Mouse (Mus musculus): Measurements from ENCODE around the gene Olfr1353. TPM values are rescaled to one million over a fixed set of nuclear protein-coding genes. Genes with fewer than 3 reads are reported as not detected.
"Not testable (repeated sequence)": the region's sequence is repeated elsewhere in the genome, so short reads cannot be mapped to it uniquely, and the experiment has no call there.

Olfr1353 gene
- not detected for total RNA-seq (2021)

GRCm38 (mm10) chr10:78963009-78963408, at the start of gene Olfr1353:
Gene Olfr1353 (plus strand): TSS chr10:78963309.
- DNase-seq (ENCODE audit: low spot score in 2 of 2); intact Hi-C loops (cut with DNase I): not testable (repeated sequence)

- intact Hi-C loops (cut with DNase I); DNase-seq (ENCODE audit: low spot score in 2 of 2): not testable (repeated sequence)
Measured at GRCm38 (mm10) chr10:78950336-78950735, 12.8 kb upstream of the Olfr1353 start, which contains the start of gene Olfr8. Gene Olfr8 (plus strand): TSS chr10:78950636.

GRCm38 (mm10) chr10:78980750-78981149, 17.6 kb downstream of the Olfr1353 start, which contains the start of gene Olfr1352:
Gene Olfr1352 (plus strand): TSS chr10:78981050.
- no peak for DNase-seq (ENCODE audit: low spot score in 2 of 2)
- intact Hi-C loops (cut with DNase I): no loop called here

- DNase-seq (ENCODE audit: low spot score in 2 of 2): no peak
- intact Hi-C loops (cut with DNase I): no loop called here
Measured at GRCm38 (mm10) chr10:79012172-79012571, 49.1 kb downstream of the Olfr1353 start, which contains the start of gene Olfr1351. Gene Olfr1351 (plus strand): TSS chr10:79012472.

Other genes starting within 250 kb of the Olfr1353 start
- not detected for gene Casp14, start 245.0 kb upstream of the Olfr1353 start, total RNA-seq (2021)
- under 1 TPM; 0.61 to 0.79 TPM for gene Ccdc105, start 210.2 kb upstream of the Olfr1353 start, total RNA-seq (2021)
- 10 to 100 TPM; 10.8 to 11.4 TPM for gene Slc1a6, start 182.8 kb upstream of the Olfr1353 start, total RNA-seq (2021)
- not detected for gene Olfr1356, start 111.1 kb upstream of the Olfr1353 start, total RNA-seq (2021)
- not detected for gene Olfr1355, start 87.8 kb upstream of the Olfr1353 start, total RNA-seq (2021)
- not detected for gene Olfr1354, start 50.1 kb upstream of the Olfr1353 start, total RNA-seq (2021)
- gene Olfr8, start 12.7 kb upstream of the Olfr1353 start, total RNA-seq (2021): not detected
- gene Olfr1352, start 17.7 kb downstream of the Olfr1353 start, total RNA-seq (2021): not detected
- not detected for gene Olfr1351, start 49.2 kb downstream of the Olfr1353 start, total RNA-seq (2021)
- not detected for gene Olfr57, start 65.4 kb downstream of the Olfr1353 start, total RNA-seq (2021)
- 10 to 100 TPM; 19.2 to 25.8 TPM for gene 2610008E11Rik, start 134.3 kb downstream of the Olfr1353 start, total RNA-seq (2021)
- gene Vmn2r80, start 185.5 kb downstream of the Olfr1353 start, total RNA-seq (2021): not detected